Mouse (Mus musculus): Measurements from ENCODE around the gene Gm3045. TPM values are rescaled to one million over a fixed set of nuclear protein-coding genes. Genes with fewer than 3 reads are reported as not detected.

The Gm3045 gene
- polyA plus RNA-seq, 1 experiment from 2014 or later: not detected

- H3K4me1 ChIP-seq: peaks cover 13% of the 10 kb centered on the region
- no peak overlapping the region for H3K27ac ChIP-seq
- no peaks in the 10 kb centered on the region for H3K36me3 ChIP-seq (replicated peaks)
- H3K27me3 ChIP-seq (ENCODE audit: poor library complexity, severe bottlenecking): peaks cover 51% of the 10 kb centered on the region
- no peak for DNase-seq (ENCODE audit: extremely low spot score, low spot score)
- no peak overlapping the region for H3K4me3 ChIP-seq
- no peaks in the 10 kb centered on the region for H3K9me3 ChIP-seq
- WGBS: 87% methylated on average over 6 of the region's 6 CpGs
Observed at GRCm38 (mm10) chr13:56419538-56419937, 6.9 kb upstream of the Gm3045 start.

GRCm38 (mm10) chr13:56422072-56422723 lies 4.2 kb upstream of the Gm3045 start:
- 36% methylated on average over 16 of the region's 16 CpGs for WGBS
- DNase-seq (ENCODE audit: extremely low spot score, low spot score): peak; percentile 60
- H3K27me3 ChIP-seq (ENCODE audit: poor library complexity, severe bottlenecking): peaks cover 65% of the 10 kb centered on the region

GRCm38 (mm10) chr13:56425931-56426330 lies 463 bp upstream of the Gm3045 start:
- H3K36me3 ChIP-seq (replicated peaks): no peaks in the 10 kb centered on the region
- H3K27ac ChIP-seq: no peak overlapping the region
- H3K4me1 ChIP-seq: peaks cover 12% of the 10 kb centered on the region
- H3K9me3 ChIP-seq: no peaks in the 10 kb centered on the region
- peaks cover 72% of the 10 kb centered on the region for H3K27me3 ChIP-seq (ENCODE audit: poor library complexity, severe bottlenecking)
- 84% methylated on average over 7 of the region's 7 CpGs for WGBS
- H3K4me3 ChIP-seq: no peak overlapping the region
- DNase-seq (ENCODE audit: extremely low spot score, low spot score): no peak

More at GRCm38 (mm10) chr13:56422072-56422723, 4.2 kb upstream of the Gm3045 start:
- Histone ChIP-seq H3K4me3 (no peak overlapping the region), H3K27ac (no peak overlapping the region), H3K4me1 (peaks cover 12% of the 10 kb centered on the region), H3K36me3 (replicated peaks) (no peaks in the 10 kb centered on the region), H3K9me3 (no peaks in the 10 kb centered on the region)

GRCm38 (mm10) chr13:56428724-56429500 lies 2.5 kb downstream of the Gm3045 start:
- H3K27ac ChIP-seq: peak overlapping the region; percentile 72
- 31% methylated on average over 16 of the region's 16 CpGs for WGBS
- H3K9me3 ChIP-seq: no peaks in the 10 kb centered on the region
- H3K4me1 ChIP-seq: peaks cover 27% of the 10 kb centered on the region
- no peak overlapping the region for H3K4me3 ChIP-seq
- no peaks in the 10 kb centered on the region for H3K36me3 ChIP-seq (replicated peaks)
- DNase-seq (ENCODE audit: extremely low spot score, low spot score): peak; percentile 87
- peaks cover 63% of the 10 kb centered on the region for H3K27me3 ChIP-seq (ENCODE audit: poor library complexity, severe bottlenecking)

- H3K27ac ChIP-seq: no peak overlapping the region
- no peak for DNase-seq (ENCODE audit: extremely low spot score, low spot score)
- H3K9me3 ChIP-seq: no peaks in the 10 kb centered on the region
- H3K4me3 ChIP-seq: no peak overlapping the region
- WGBS: 90% methylated on average over 12 of the region's 12 CpGs
- no peaks in the 10 kb centered on the region for H3K36me3 ChIP-seq (replicated peaks)
- H3K27me3 ChIP-seq (ENCODE audit: poor library complexity, severe bottlenecking): peaks cover 72% of the 10 kb centered on the region
- peaks cover 43% of the 10 kb centered on the region for H3K4me1 ChIP-seq
Observed at GRCm38 (mm10) chr13:56432496-56432895, 6.1 kb downstream of the Gm3045 start.

- DNase-seq (ENCODE audit: extremely low spot score, low spot score): peak; percentile 84
- no peaks in the 10 kb centered on the region for H3K9me3 ChIP-seq
- peaks cover 72% of the 10 kb centered on the region for H3K27me3 ChIP-seq (ENCODE audit: poor library complexity, severe bottlenecking)
- H3K36me3 ChIP-seq (replicated peaks): no peaks in the 10 kb centered on the region
- H3K4me3 ChIP-seq: no peak overlapping the region
- H3K27ac ChIP-seq: peak overlapping the region; percentile 74
- WGBS: 9% methylated on average over 10 of the region's 10 CpGs
- H3K4me1 ChIP-seq: peaks cover 49% of the 10 kb centered on the region
Observed at GRCm38 (mm10) chr13:56433466-56433865, 7.1 kb downstream of the Gm3045 start.

- DNase-seq (ENCODE audit: extremely low spot score, low spot score): no peak
- no peaks in the 10 kb centered on the region for H3K9me3 ChIP-seq
- H3K36me3 ChIP-seq (replicated peaks): no peaks in the 10 kb centered on the region
- 84% methylated on average over 9 of the region's 9 CpGs for WGBS
- peak overlapping the region; percentile 74 for H3K27ac ChIP-seq
- H3K4me1 ChIP-seq: peaks cover 50% of the 10 kb centered on the region
- peaks cover 74% of the 10 kb centered on the region for H3K27me3 ChIP-seq (ENCODE audit: poor library complexity, severe bottlenecking)
- H3K4me3 ChIP-seq: no peak overlapping the region
Observed at GRCm38 (mm10) chr13:56434311-56434751, 7.9 kb downstream of the Gm3045 start.

GRCm38 (mm10) chr13:56435615-56436287 lies 9.4 kb downstream of the Gm3045 start:
- Histone ChIP-seq H3K27me3 (ENCODE audit: poor library complexity, severe bottlenecking) (peaks cover 77% of the 10 kb centered on the region), H3K27ac (no peak overlapping the region), H3K4me3 (no peak overlapping the region), H3K36me3 (replicated peaks) (no peaks in the 10 kb centered on the region), H3K9me3 (no peaks in the 10 kb centered on the region), H3K4me1 (peaks cover 46% of the 10 kb centered on the region)
- no peak for DNase-seq (ENCODE audit: extremely low spot score, low spot score)
- WGBS: 69% methylated on average over 10 of the region's 10 CpGs

- Histone ChIP-seq H3K9me3 (no peaks in the 10 kb centered on the region), H3K4me3 (peak within 1 kb of the TSS; percentile 46), H3K4me1 (peaks cover 33% of the 10 kb centered on the region), H3K27ac (no peak within 1 kb of the TSS), H3K27me3 (ENCODE audit: poor library complexity, severe bottlenecking) (peaks cover 76% of the 10 kb centered on the region), H3K36me3 (replicated peaks) (no peaks in the 10 kb centered on the region)
- 6% methylated on average over 51 of the region's 51 CpGs for WGBS
- no peak for DNase-seq (ENCODE audit: extremely low spot score, low spot score)
Observed at GRCm38 (mm10) chr13:56438211-56439075, 12.0 kb downstream of the Gm3045 start, which contains the start of gene Slc25a48. Gene Slc25a48, plus strand, starts transcription at chr13:56438355.

GRCm38 (mm10) chr13:56443411-56443810 lies 17.0 kb downstream of the Gm3045 start:
- DNase-seq (ENCODE audit: extremely low spot score, low spot score): no peak
- no peaks in the 10 kb centered on the region for H3K9me3 ChIP-seq
- H3K36me3 ChIP-seq (replicated peaks): no peaks in the 10 kb centered on the region
- peaks cover 6% of the 10 kb centered on the region for H3K4me1 ChIP-seq
- 82% methylated on average over 7 of the region's 7 CpGs for WGBS
- no peak overlapping the region for H3K4me3 ChIP-seq
- no peak overlapping the region for H3K27ac ChIP-seq
- peaks cover 38% of the 10 kb centered on the region for H3K27me3 ChIP-seq (ENCODE audit: poor library complexity, severe bottlenecking)

GRCm38 (mm10) chr13:56444112-56444511 lies 17.7 kb downstream of the Gm3045 start:
- WGBS: 93% methylated on average over 3 of the region's 3 CpGs
- peaks cover 31% of the 10 kb centered on the region for H3K27me3 ChIP-seq (ENCODE audit: poor library complexity, severe bottlenecking)
- no peaks in the 10 kb centered on the region for H3K4me1 ChIP-seq
- H3K9me3 ChIP-seq: no peaks in the 10 kb centered on the region
- no peak overlapping the region for H3K4me3 ChIP-seq
- no peak overlapping the region for H3K27ac ChIP-seq
- DNase-seq (ENCODE audit: extremely low spot score, low spot score): no peak
- no peaks in the 10 kb centered on the region for H3K36me3 ChIP-seq (replicated peaks)

GRCm38 (mm10) chr13:56444996-56445395 lies 18.6 kb downstream of the Gm3045 start:
- no peak for DNase-seq (ENCODE audit: extremely low spot score, low spot score)
- 92% methylated on average over 6 of the region's 6 CpGs for WGBS
- H3K36me3 ChIP-seq (replicated peaks): no peaks in the 10 kb centered on the region
- no peaks in the 10 kb centered on the region for H3K4me1 ChIP-seq
- H3K27ac ChIP-seq: no peak overlapping the region
- H3K4me3 ChIP-seq: no peak overlapping the region
- H3K9me3 ChIP-seq: no peaks in the 10 kb centered on the region
- H3K27me3 ChIP-seq (ENCODE audit: poor library complexity, severe bottlenecking): peaks cover 22% of the 10 kb centered on the region
